In the genomic region with DNA sequence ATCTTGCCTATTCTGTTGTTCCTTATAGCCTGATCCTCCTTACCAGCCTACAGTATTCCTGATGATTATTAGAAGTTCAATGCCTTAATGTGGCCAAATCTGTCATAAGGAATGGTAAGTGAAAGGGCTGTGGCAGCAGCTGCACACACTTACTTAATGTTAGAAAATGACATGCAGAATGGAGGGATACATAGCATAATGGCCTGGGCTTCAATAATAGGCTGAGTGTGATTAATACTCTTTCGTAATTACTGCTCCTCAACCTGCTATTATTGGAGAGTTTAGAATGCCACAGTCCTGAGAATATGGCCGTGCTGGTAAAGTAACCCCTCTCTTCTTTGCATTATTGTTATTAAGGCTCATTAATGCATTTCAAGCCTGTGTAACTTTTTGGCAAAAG, we compare ENCODE assay signal across 17 mouse cellular contexts. TPM values are rescaled to one million over a fixed set of nuclear protein-coding genes. Genes with fewer than 3 reads are reported as not detected.
DNase-seq lines count a peak whose midpoint lies in the region; ATAC-seq and TF ChIP-seq lines count a peak whose summit lies in the region.
"Had no signal": no experiment of that assay in that cellular context is flagged by ENCODE, and none has a peak within 500 bp of the region (broad histone marks: within the 10 kb centered on the region; RNA-seq: fewer than 3 reads in every experiment).

No protein-coding gene starts in this region.

- peak; percentile 20 for ATAC-seq in forebrain, embryonic 13.5 days
- ATAC-seq in forebrain, embryonic 15.5 days (replicated peaks) = peak; percentile 7

- no peak for DNase-seq in forebrain, embryonic 10.5 days (ENCODE audit: extremely low spot score, low spot score)
- peak; percentile 83 for DNase-seq in brain, embryonic 14.5 days (ENCODE audit: low read depth)
- DNase-seq in c-Kit-positive CD71-positive TER-119-positive erythroid progenitor cells, embryonic 14.5 days (ENCODE audit: low spot score) = no peak
- DNase-seq in cerebellum, postnatal 36 days = no peak
- DNase-seq: adrenal gland, adult 2 months; adrenal gland, postnatal 10 days; adrenal gland, postnatal 25 days; cerebellum, adult 11 months; cerebellum, adult 18-20 months; cerebellum, adult 8-10 months; cerebellum, adult 9-11 months; cerebellum, postnatal 14 days had no signal

- 43% methylated on average over 2 of the region's 2 CpGs for WGBS in forebrain, embryonic 13.5 days
- 90% methylated on average over 2 of the region's 2 CpGs for WGBS in forebrain, embryonic 10.5 days
- 26% methylated on average over 2 of the region's 2 CpGs for WGBS in forebrain, embryonic 15.5 days

- TF ChIP-seq POLR2A in brain, embryonic 14.5 days (IDR thresholded peaks at IDR 0.05; ENCODE audit: borderline replicate concordance, extremely low read depth, insufficient read depth, insufficient read length, poor library complexity, severe bottlenecking) = no peak

- no peaks in the 10 kb centered on the region for H3K27me3 ChIP-seq in forebrain, embryonic 13.5 days
- no peaks in the 10 kb centered on the region for H3K27me3 ChIP-seq in forebrain, embryonic 10.5 days (ENCODE audit: poor library complexity, severe bottlenecking)
- H3K27me3 ChIP-seq in forebrain, embryonic 15.5 days = no peaks in the 10 kb centered on the region
- H3K27me3 ChIP-seq: embryonic facial prominence, embryonic 12.5 days had no signal

- peak overlapping the region; percentile 45; the same call in 1 of the 2 replicates for H3K27ac ChIP-seq in forebrain, embryonic 13.5 days
- no peak overlapping the region for H3K27ac ChIP-seq in forebrain, embryonic 10.5 days
- H3K27ac ChIP-seq in forebrain, embryonic 15.5 days (replicated peaks) = peak overlapping the region; percentile 75
- H3K27ac ChIP-seq: embryonic facial prominence, embryonic 10.5 days; embryonic facial prominence, embryonic 12.5 days had no signal

- peaks cover 36% of the 10 kb centered on the region for H3K4me1 ChIP-seq in forebrain, embryonic 13.5 days
- H3K4me1 ChIP-seq in forebrain, embryonic 10.5 days = peaks cover 20% of the 10 kb centered on the region
- H3K4me1 ChIP-seq in forebrain, embryonic 15.5 days = peaks cover 46% of the 10 kb centered on the region

- no peaks in the 10 kb centered on the region for H3K9me3 ChIP-seq in forebrain, embryonic 13.5 days (replicated peaks)
- no peaks in the 10 kb centered on the region for H3K9me3 ChIP-seq in forebrain, embryonic 10.5 days
- no peaks in the 10 kb centered on the region for H3K9me3 ChIP-seq in forebrain, embryonic 15.5 days
- H3K9me3 ChIP-seq: embryonic facial prominence, embryonic 10.5 days; embryonic facial prominence, embryonic 12.5 days had no signal

- H3K36me3 ChIP-seq in forebrain, embryonic 13.5 days (ENCODE audit: poor library complexity, severe bottlenecking) = peaks cover 38% of the 10 kb centered on the region
- peaks cover 54% of the 10 kb centered on the region for H3K36me3 ChIP-seq in forebrain, embryonic 10.5 days (replicated peaks)
- H3K36me3 ChIP-seq in forebrain, embryonic 15.5 days = peaks cover 22% of the 10 kb centered on the region

- H3K4me3 ChIP-seq in forebrain, embryonic 13.5 days = no peak overlapping the region
- H3K4me3 ChIP-seq in forebrain, embryonic 10.5 days = no peak overlapping the region
- H3K4me3 ChIP-seq in forebrain, embryonic 15.5 days = no peak overlapping the region
- H3K4me3 ChIP-seq: embryonic facial prominence, embryonic 10.5 days; embryonic facial prominence, embryonic 12.5 days had no signal

- 0 out of 2 replicates have a peak overlapping the region, but pooled peaks have one; percentile 34 for H3K4me2 ChIP-seq in forebrain, embryonic 13.5 days
- peak overlapping the region; percentile 24 for H3K4me2 ChIP-seq in forebrain, embryonic 15.5 days (replicated peaks)
- H3K4me2 ChIP-seq: embryonic facial prominence, embryonic 12.5 days had no signal

- TF ChIP-seq CTCF in brain, embryonic 14.5 days (IDR thresholded peaks at IDR 0.05; ENCODE audit: borderline replicate concordance, extremely low read depth, insufficient read depth, insufficient read length) = no peak

- no peak overlapping the region for H3K9ac ChIP-seq in forebrain, embryonic 13.5 days
- H3K9ac ChIP-seq in forebrain, embryonic 15.5 days (replicated peaks) = no peak overlapping the region
- H3K9ac ChIP-seq: embryonic facial prominence, embryonic 12.5 days had no signal

RNA-seq across cellular contexts. Expression of a gene that starts 4.8 kb away (rescaled TPM):
- 19.9 and 20.1 TPM in 2 replicates for polyA plus RNA-seq in forebrain, embryonic 13.5 days (2015; fragmentation: Nextera tagmentation; extraction: Ambion mirVana)
- 12.4 and 12.9 TPM in 2 replicates for polyA plus RNA-seq in forebrain, embryonic 10.5 days (2016; fragmentation: Nextera tagmentation; extraction: Ambion mirVana)
- polyA plus RNA-seq in brain, embryonic 14.5 days (2012; rRNA removed) = 15.6 and 19.8 TPM in 2 replicates
- polyA plus RNA-seq in forebrain, embryonic 15.5 days (2015; fragmentation: Nextera tagmentation; extraction: Ambion mirVana) = 32.1 and 34.4 TPM in 2 replicates
- polyA plus RNA-seq: C2C12 had no signal
